Mouse (Mus musculus): ENCODE measurements at regions not wholly inside any gene's neighbourhood (a gene's known extent, or its start where the extent isn't known, plus 50 kb on each side); places are given as distances from the start of the nearest gene placed in this dataset.

- TF ChIP-seq GATA1 (IDR thresholded peaks at IDR 0.05; ENCODE audit: borderline replicate concordance, low read length) (no peak), FLI1 (IDR thresholded peaks at IDR 0.05; ENCODE audit: low read length) (no peak)
These were observed 541.4 kb upstream of the Lrrc6 start for GRCm38 (mm10) chr15:67042131-67042530.

All from megakaryocyte, embryonic 14.5 days (primary cell).